Mouse (Mus musculus) lung, postnatal 0 days (tissue): Measurements from ENCODE around the gene Hamp2.

Experiments
- CTCF ChIP-seq: IDR thresholded peaks from 2 replicates; pipeline ENCODE4 v1.5.1; 2016; ENCODE audit warnings: antibody characterized with exemption, mild to moderate bottlenecking
- EP300 ChIP-seq: IDR thresholded peaks from 2 replicates; pipeline ENCODE4 v1.6.1; 2016; ENCODE audit warnings: antibody characterized with exemption, mild to moderate bottlenecking, control low read depth

- TF ChIP-seq CTCF (no peak), EP300 (no peak)
Measured at GRCm38 (mm10) chr7:30916713-30917112, 7.8 kb downstream of the Hamp2 start.
